Mouse (Mus musculus) cerebellum, adult 2 months (tissue): ENCODE measurements around the gene Arid5b. TPM values are rescaled to one million over a fixed set of nuclear protein-coding genes. Genes with fewer than 3 reads are reported as not detected.

Experiments used
- DNase-seq, 2 experiments: peaks; one replicate each; pipeline ENCODE4 v3.0.0; 2021
- H3K27ac ChIP-seq: fragments of 200-500 bp; 2 replicates; pipeline ENCODE4 v1.5.1; 2012; ENCODE audit warnings: low read length, control low read depth, inconsistent platforms; ENCODE audit not compliant: insufficient read depth
- H3K27me3 ChIP-seq: fragments of 200-500 bp; 2 replicates; pipeline ENCODE4 v1.6.1; 2012; ENCODE audit warnings: inconsistent platforms, mild to moderate bottlenecking, low read length, moderate library complexity; ENCODE audit not compliant: control insufficient read depth, insufficient read depth
- H3K4me1 ChIP-seq: fragments of 200-500 bp; 2 replicates; pipeline ENCODE4 v1.6.1; 2011; ENCODE audit warnings: low read length; ENCODE audit not compliant: control insufficient read depth, insufficient read depth
- H3K4me3 ChIP-seq: fragments of 200-500 bp; replicated peaks from 2 replicates; pipeline ENCODE3; 2011; ENCODE audit warnings: mild to moderate bottlenecking, low read depth, low read length, control low read depth; ENCODE audit not compliant: insufficient read depth
- CTCF ChIP-seq: fragments of 200-500 bp; IDR thresholded peaks from 2 replicates; pipeline ENCODE4 v1.5.1; 2011; ENCODE audit warnings: low read depth, mild to moderate bottlenecking, control low read depth, low read length, moderate library complexity, borderline replicate concordance; ENCODE audit not compliant: insufficient read depth
- POLR2A ChIP-seq: fragments of 200-500 bp; IDR thresholded peaks from 2 replicates; pipeline ENCODE4 v1.6.1; 2011; ENCODE audit warnings: low read length, control low read depth, borderline replicate concordance; ENCODE audit not compliant: insufficient read depth
- WGBS: fragments of 180-500 bp; shearing (Covaris S2); methylation state at CpG from one replicate; pipeline ENCODE4 v1.1.7; 2018; 5-methylcytosine and 5-hydroxymethylcytosine counted together
- polyA plus RNA-seq: library from polyadenylated mRNA; depleted of rRNA; stranded (reverse); fragments of >200 nt; gene quantifications from 2 replicates; pipeline ENCODE4 v1.2.3, GENCODE M21; 2012

The Arid5b gene
- polyA plus RNA-seq, 1 experiment: 10.9 TPM

GRCm38 (mm10) chr10:68125919-68126550, 152.5 kb downstream of the Arid5b start:
- TF ChIP-seq CTCF (no peak), POLR2A (no peak)
- WGBS: 47% methylated on average over 8 of the region's 8 CpGs
- no peaks in the 10 kb centered on the region for H3K27me3 ChIP-seq
- no peak for DNase-seq
- peaks cover 2% of the 10 kb centered on the region; the same call in 1 of the 2 replicates for H3K4me1 ChIP-seq
- no peak overlapping the region for H3K4me3 ChIP-seq
- no peak overlapping the region for H3K27ac ChIP-seq

- Histone ChIP-seq H3K4me1 (peaks cover 2% of the 10 kb centered on the region; the same call in 1 of the 2 replicates), H3K27me3 (no peaks in the 10 kb centered on the region), H3K4me3 (no peak overlapping the region), H3K27ac (no peak overlapping the region)
- WGBS: 97% methylated on average over 2 of the region's 2 CpGs
- no peak for TF ChIP-seq POLR2A
- TF ChIP-seq CTCF: no peak
- no peak for DNase-seq
Observed at GRCm38 (mm10) chr10:68124985-68125384, 153.6 kb downstream of the Arid5b start.

- H3K27ac ChIP-seq: no peak overlapping the region
- no peak overlapping the region for H3K4me3 ChIP-seq
- peaks cover 2% of the 10 kb centered on the region; the same call in 1 of the 2 replicates for H3K4me1 ChIP-seq
- no peaks in the 10 kb centered on the region for H3K27me3 ChIP-seq
- WGBS: 95% methylated on average over 4 of the region's 4 CpGs
- DNase-seq: no peak
- TF ChIP-seq CTCF (no peak), POLR2A (no peak)
Observed at GRCm38 (mm10) chr10:68123446-68123845, 155.1 kb downstream of the Arid5b start.

GRCm38 (mm10) chr10:68121960-68122359, 156.6 kb downstream of the Arid5b start:
- Histone ChIP-seq H3K27me3 (no peaks in the 10 kb centered on the region), H3K27ac (no peak overlapping the region), H3K4me1 (peaks cover 2% of the 10 kb centered on the region; the same call in 1 of the 2 replicates), H3K4me3 (no peak overlapping the region)
- 38% methylated on average over 4 of the region's 4 CpGs for WGBS
- peak in 1 of 2 experiments; percentile 21 for DNase-seq
- TF ChIP-seq POLR2A (no peak), CTCF (no peak)

- H3K4me3 ChIP-seq: no peak overlapping the region
- peaks cover 2% of the 10 kb centered on the region; the same call in 1 of the 2 replicates for H3K4me1 ChIP-seq
- H3K27me3 ChIP-seq: no peaks in the 10 kb centered on the region
- no peak for DNase-seq
- no peak overlapping the region for H3K27ac ChIP-seq
- no peak for TF ChIP-seq POLR2A
- no peak for TF ChIP-seq CTCF
- 81% methylated on average over 2 of the region's 2 CpGs for WGBS
Observed at GRCm38 (mm10) chr10:68121251-68121650, 157.3 kb downstream of the Arid5b start.

GRCm38 (mm10) chr10:68120011-68120410, 158.5 kb downstream of the Arid5b start:
- Histone ChIP-seq H3K27ac (no peak overlapping the region), H3K4me3 (no peak overlapping the region), H3K4me1 (peaks cover 2% of the 10 kb centered on the region; the same call in 1 of the 2 replicates), H3K27me3 (no peaks in the 10 kb centered on the region)
- WGBS: 90% methylated on average over 4 of the region's 4 CpGs
- TF ChIP-seq POLR2A: no peak
- no peak for TF ChIP-seq CTCF
- DNase-seq: no peak

GRCm38 (mm10) chr10:68119285-68119684, 159.3 kb downstream of the Arid5b start:
- Histone ChIP-seq H3K4me3 (no peak overlapping the region), H3K27ac (no peak overlapping the region), H3K4me1 (peaks cover 2% of the 10 kb centered on the region; the same call in 1 of the 2 replicates), H3K27me3 (no peaks in the 10 kb centered on the region)
- no peak for TF ChIP-seq POLR2A
- TF ChIP-seq CTCF: no peak
- 64% methylated on average over 6 of the region's 6 CpGs for WGBS
- DNase-seq: no peak

GRCm38 (mm10) chr10:68114955-68115354, 163.6 kb downstream of the Arid5b start:
- Histone ChIP-seq H3K27me3 (no peaks in the 10 kb centered on the region), H3K27ac (no peak overlapping the region), H3K4me3 (no peak overlapping the region), H3K4me1 (peaks cover 3% of the 10 kb centered on the region; the same call in 1 of the 2 replicates)
- WGBS: 98% methylated on average over 3 of the region's 3 CpGs
- TF ChIP-seq POLR2A: no peak
- TF ChIP-seq CTCF: no peak
- no peak for DNase-seq
